Mouse (Mus musculus) myocyte (in vitro differentiated cells): ENCODE data around the gene Cdc25b.

Experiments used
- CEBPB ChIP-seq: IDR thresholded peaks from 2 replicates; pipeline ENCODE4 v1.6.1; 2011; ENCODE audit warnings: mild to moderate bottlenecking, moderate library complexity; ENCODE audit not compliant: poor library complexity, insufficient read depth, severe bottlenecking
- E2F4 ChIP-seq: IDR thresholded peaks from one replicate; pipeline ENCODE4 v1.6.1; 2011; ENCODE audit warnings: mild to moderate bottlenecking, control low read depth, moderate library complexity; ENCODE audit not compliant: insufficient read depth
- MAX ChIP-seq: IDR thresholded peaks from one replicate; pipeline ENCODE4 v1.6.1; 2011; ENCODE audit warnings: low read depth, mild to moderate bottlenecking, control low read depth
- MYOD1 ChIP-seq, 3 experiments: IDR thresholded peaks; one replicate each; pipeline ENCODE4 v1.6.1; 2011; ENCODE audit warnings: control low read depth in 2 of 3, low read depth in 2 of 3, mild to moderate bottlenecking in 2 of 3, moderate library complexity in 1 of 3; ENCODE audit not compliant: insufficient read length in 2 of 3, control insufficient read depth in 1 of 3
- POLR2A ChIP-seq: IDR thresholded peaks from one replicate; pipeline ENCODE4 v1.6.1; 2011; ENCODE audit warnings: low read depth, mild to moderate bottlenecking, control low read depth, moderate library complexity; ENCODE audit not compliant: insufficient read length
- REST ChIP-seq: IDR thresholded peaks from one replicate; pipeline ENCODE4 v1.6.1; 2011; ENCODE audit warnings: mild to moderate bottlenecking, control low read depth, moderate library complexity; ENCODE audit not compliant: insufficient read depth, insufficient read length
- SRF ChIP-seq: IDR thresholded peaks from one replicate; pipeline ENCODE4 v1.6.1; 2011; ENCODE audit warnings: low read depth; ENCODE audit not compliant: control insufficient read depth, insufficient read length
- TCF12 ChIP-seq: IDR thresholded peaks from one replicate; pipeline ENCODE4 v1.6.1; 2011; ENCODE audit warnings: mild to moderate bottlenecking, control low read depth; ENCODE audit not compliant: poor library complexity, insufficient read depth, severe bottlenecking
- TCF3 ChIP-seq: IDR thresholded peaks from one replicate; pipeline ENCODE4 v1.6.1; 2011; ENCODE audit warnings: low read depth, control low read depth; ENCODE audit not compliant: insufficient read length
- USF1 ChIP-seq: IDR thresholded peaks from one replicate; pipeline ENCODE4 v1.6.1; 2011; ENCODE audit warnings: low read depth, mild to moderate bottlenecking, control low read depth, moderate library complexity

GRCm38 (mm10) chr2:131242929-131243328 lies 56.2 kb downstream of the Cdc25b start:
- TF ChIP-seq CEBPB (no peak), POLR2A (no peak), MYOD1 (IDR thresholded peaks at IDR 0.05; ENCODE audit: control insufficient read depth in 1 of 3, insufficient read length in 2 of 3, low read depth in 2 of 3) (no peak), USF1 (no peak), TCF12 (no peak), MAX (no peak), E2F4 (no peak), SRF (no peak), REST (no peak), TCF3 (no peak)
